Mouse (Mus musculus): ENCODE data around the gene Procr.

The Procr gene

DNA sequence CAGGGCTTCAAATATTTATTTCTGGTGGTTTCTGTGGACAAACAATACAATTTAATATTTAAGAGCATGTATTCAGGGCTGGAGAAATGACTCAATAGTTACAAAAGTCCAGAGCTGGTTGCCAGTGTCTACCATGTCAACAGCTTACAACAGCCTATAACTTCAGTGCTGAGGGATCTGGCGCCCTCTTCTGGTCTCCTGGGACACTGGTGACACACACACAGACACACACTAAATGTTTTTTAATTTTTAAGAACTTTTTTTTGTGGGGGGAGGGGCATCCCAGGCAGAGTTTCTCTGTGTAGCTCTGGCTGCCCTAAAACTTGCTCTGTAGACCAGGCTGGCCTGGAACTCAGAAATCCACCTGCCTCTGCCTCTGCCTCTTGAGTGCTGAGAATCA lies 4.8 kb downstream of the Procr start:
- DNase-seq (ENCODE audit: low read depth): peak; percentile 78

DNA sequence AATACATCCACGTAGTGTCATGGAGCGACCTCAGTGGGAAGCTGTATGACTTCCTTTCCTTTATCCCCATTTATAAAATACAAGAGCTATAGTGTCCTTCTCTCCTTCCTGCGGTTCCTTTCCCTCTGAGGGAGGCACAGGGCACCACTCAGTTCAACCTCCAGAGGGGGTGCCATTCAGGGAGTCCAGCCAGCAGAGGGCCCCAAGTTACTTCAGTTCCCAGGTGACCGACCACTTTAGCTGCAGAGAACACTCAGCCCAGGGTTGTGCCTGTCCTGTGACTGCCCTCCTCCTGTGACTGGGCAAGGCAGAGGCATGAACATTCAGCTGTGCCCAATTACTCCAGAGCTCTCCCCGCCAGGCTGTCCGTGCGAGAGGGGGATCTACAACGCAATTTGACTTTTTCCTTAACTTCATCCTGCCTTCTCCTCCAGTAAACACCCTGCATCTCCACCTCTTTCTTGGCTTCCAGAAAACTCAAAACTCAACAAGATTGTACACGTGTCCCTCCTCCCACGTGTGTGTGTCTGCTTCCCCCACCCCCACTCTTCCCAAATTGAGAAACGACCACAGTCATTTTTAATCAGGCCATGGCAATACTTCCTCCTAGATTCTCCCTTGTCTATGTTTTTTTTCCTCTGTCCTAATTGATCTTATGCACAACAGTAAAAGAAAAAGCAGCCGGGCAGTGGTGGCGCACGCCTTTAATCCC lies 6.1 kb downstream of the Procr start:
- no peak for DNase-seq (ENCODE audit: low read depth)

- DNase-seq (ENCODE audit: low read depth): peak; percentile 69
Observed at GRCm38 (mm10) chr2:155764679-155765418, 13.9 kb downstream of the Procr start.

DNA sequence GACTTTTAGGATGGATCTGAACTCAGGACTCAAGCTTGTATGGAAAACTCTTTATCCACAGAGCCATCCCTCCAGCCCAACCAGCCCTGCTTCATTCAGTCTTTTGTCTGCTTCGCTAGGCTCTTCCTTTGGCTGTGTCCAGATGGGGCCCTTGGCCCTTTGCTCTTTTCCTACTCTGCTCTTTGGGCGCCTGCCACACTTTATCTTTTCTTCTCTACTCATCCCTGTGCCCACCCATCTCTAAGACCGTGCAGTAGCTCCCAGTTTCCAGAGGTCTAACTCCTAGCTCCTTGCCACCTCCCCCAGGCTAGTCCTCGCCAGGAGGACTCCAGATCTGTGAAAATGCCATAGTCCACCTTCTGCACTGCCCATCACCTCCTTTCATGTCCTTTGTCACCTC lies 22.7 kb downstream of the Procr start:
- no peak for DNase-seq (ENCODE audit: low read depth)

- no peak for DNase-seq (ENCODE audit: low read depth)
Observed at GRCm38 (mm10) chr2:155774261-155774926, 23.5 kb downstream of the Procr start.

GRCm38 (mm10) chr2:155774927-155775684 lies 24.2 kb downstream of the Procr start, which contains the start of gene Mmp24:
Gene Mmp24 (plus strand): TSS chr2:155775342.
- DNase-seq (ENCODE audit: low read depth): no peak

DNA sequence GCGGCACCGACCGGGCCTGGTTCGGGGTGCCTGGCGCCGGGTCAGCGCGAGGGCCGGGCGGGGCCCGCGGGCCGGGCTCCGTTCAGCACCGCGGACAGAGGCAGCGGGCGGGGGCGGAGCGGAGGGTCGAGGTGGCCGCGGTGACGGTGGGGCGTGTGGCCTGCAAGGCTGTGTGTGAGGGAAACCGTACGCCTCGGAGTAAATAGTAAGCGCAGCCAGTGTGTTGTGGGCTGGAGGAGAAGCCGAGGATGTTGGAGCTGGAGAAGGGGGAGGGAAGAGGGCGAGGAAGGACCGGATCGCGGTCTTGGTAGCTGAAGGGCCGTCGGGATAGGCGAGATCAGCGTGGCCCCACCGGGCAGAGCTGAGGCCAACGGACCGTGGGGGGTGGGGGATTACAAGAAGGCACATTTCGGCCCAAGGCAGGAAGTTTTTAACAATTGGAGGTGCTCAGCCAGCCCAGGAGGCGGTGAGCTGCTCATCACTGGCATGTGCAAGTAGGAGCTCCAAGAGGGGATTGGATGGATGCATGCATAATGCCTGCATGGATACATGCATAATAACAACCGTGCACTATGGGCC lies 24.9 kb downstream of the Procr start:
- no peak for DNase-seq (ENCODE audit: low read depth)

DNA sequence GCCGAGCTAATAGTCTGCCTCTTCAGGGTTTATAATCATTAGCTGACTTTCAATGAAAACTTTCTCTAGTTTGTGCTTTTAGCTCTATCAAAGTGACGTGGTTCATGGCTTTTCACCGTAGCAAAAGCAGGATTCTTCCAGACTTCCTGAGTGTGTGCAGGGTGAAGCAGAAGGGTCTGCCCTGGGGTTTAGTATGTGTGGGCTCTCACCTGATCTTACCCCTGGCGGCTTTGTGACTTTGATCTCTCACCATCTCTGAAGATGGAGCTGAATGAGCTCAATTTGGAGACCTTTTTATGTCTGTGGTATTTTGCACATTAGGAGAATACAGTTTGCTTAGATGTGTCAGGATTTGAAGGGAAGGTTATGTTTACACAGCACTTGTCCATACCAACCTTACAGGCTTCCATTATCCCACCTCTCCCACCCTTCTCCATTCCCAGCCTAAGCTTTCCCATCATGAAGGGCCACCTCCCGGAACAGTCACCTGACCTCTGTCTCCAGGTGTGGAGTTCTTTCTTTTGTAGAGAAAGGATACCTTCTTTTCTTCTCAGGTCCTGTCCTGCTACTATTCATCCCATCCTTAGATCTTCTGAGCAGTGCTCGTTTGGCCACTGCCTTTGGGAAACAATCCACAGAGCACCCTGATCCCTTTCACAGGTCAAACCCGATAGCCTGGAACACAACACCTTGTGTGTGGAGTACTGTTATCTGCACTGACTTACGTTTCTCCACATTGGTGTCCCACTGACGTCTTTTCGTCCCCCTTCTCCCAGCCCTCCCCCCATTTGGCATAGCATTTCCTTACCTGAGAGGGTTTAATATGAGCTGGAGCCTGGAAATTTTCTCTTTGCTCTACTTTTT lies 26.1 kb downstream of the Procr start:
- DNase-seq (ENCODE audit: low read depth): no peak

DNA sequence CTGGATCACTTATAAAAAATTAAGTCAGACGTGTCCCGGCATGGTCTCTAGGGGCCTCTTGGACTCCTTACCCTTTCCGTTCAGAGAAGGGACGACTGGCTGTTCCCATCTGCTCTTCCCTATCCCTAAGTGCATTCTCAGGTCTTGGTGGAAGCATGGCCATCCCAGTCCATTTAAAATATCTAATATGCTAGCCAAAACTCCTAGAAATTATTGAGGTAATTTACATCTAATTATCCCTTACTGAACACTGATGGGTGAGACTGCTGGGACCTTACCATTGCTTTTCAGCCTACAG lies 26.7 kb downstream of the Procr start:
- DNase-seq (ENCODE audit: low read depth): no peak

- no peak for DNase-seq (ENCODE audit: low read depth)
Observed at GRCm38 (mm10) chr2:155778004-155778403, 27.1 kb downstream of the Procr start.

- DNase-seq (ENCODE audit: low read depth): no peak
Observed at GRCm38 (mm10) chr2:155779066-155779465, 28.1 kb downstream of the Procr start.

GRCm38 (mm10) chr2:155779506-155779905 lies 28.6 kb downstream of the Procr start:
- DNase-seq (ENCODE audit: low read depth): no peak

DNA sequence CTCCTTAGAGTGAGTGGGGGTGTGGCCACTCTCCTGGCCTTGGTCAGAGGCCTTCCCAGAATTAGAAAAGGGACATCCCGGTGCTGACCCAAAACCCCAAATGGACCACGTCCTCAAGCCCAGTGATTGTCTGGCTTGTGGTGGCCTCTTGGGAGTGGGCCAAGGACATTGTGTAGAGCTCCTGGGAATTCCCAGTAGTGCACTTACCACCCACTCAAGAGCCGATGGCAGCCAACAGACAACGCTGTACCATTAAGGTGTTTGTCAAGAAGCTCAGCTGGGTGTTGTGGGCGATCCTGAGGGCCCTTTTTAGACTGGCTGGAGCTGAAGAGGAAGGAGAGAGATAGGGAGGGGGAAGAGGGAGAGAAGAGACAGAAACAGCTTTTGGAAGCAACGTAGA lies 33.6 kb downstream of the Procr start:
- no peak for DNase-seq (ENCODE audit: low read depth)

- DNase-seq (ENCODE audit: low read depth): no peak
Observed at GRCm38 (mm10) chr2:155786905-155787304, 36.0 kb downstream of the Procr start.

GRCm38 (mm10) chr2:155787949-155788931 lies 37.3 kb downstream of the Procr start:
- DNase-seq (ENCODE audit: low read depth): no peak

- DNase-seq (ENCODE audit: low read depth): no peak
Observed at GRCm38 (mm10) chr2:155792899-155793298, 42.0 kb downstream of the Procr start.

- no peak for DNase-seq (ENCODE audit: low read depth)
Observed at GRCm38 (mm10) chr2:155794674-155795445, 43.9 kb downstream of the Procr start.

DNA sequence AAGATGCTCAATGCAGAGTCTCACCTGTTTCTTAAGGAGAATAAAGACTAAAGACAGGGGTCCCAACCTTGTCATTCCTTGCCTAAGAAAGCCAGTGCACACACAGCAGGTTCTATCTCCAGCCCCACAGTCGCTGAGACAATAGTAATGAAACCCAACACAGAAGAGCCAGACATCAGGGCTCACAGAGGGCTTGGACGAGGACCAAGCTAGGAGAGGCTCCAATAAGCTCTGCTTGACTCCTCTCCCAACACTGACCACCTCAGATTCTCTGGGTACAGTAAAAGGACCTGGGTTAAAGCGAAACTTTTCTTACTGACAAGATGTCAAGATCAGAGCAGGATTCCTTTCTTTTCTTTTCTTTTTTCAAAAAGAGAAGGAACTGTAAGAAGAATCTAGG lies 47.7 kb downstream of the Procr start:
- no peak for DNase-seq (ENCODE audit: low read depth)

- no peak for DNase-seq (ENCODE audit: low read depth)
Observed at GRCm38 (mm10) chr2:155802761-155803160, 51.8 kb downstream of the Procr start.

Measured in c-Kit-positive CD71-negative TER-119-negative erythroid progenitor cells, embryonic 14.5 days (primary cell).